Mouse (Mus musculus): ENCODE data around the gene Ect2l. TPM values are rescaled to one million over a fixed set of nuclear protein-coding genes. Genes with fewer than 3 reads are reported as not detected.

Ect2l gene
- polyA plus RNA-seq, 1 experiment from 2014 or later = 0.26 TPM

DNA sequence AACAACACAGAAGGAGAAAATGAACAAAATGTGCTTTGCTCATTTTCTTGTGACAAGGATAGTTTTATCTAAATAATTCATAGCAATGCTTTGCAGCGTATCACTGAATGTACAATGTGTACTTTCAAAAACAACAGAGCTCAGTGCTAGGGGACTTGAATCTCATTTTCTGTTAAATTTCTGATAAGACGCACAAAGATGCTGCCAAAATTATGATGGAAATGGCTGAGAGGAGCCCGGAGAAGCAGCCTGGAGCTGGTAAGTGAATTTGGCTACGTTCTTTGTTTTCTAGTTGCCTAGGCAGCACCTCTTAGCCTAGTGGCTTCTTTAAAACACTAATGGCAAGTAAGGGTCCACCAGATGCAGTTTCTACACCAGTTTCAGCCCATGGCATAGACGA, 28.4 kb downstream of the Ect2l start:
- no peak overlapping the region for H3K4me3 ChIP-seq (ENCODE audit: low read depth, low read length)

GRCm38 (mm10) chr10:18177304-18177703, 33.4 kb downstream of the Ect2l start:
- Histone ChIP-seq H3K9me3 (ENCODE audit: control insufficient read depth, low read depth, low read length) (no peaks in the 10 kb centered on the region), H3K4me1 (ENCODE audit: control insufficient read depth, insufficient read depth, low read length) (no peaks in the 10 kb centered on the region), H3K27me3 (ENCODE audit: control insufficient read depth, insufficient read depth, low read length) (no peaks in the 10 kb centered on the region), H3K4me2 (replicated peaks; ENCODE audit: low read depth, low read length) (no peak overlapping the region), H3K9ac (replicated peaks; ENCODE audit: low read depth, low read length) (no peak overlapping the region), H3K4me3 (ENCODE audit: low read depth, low read length) (no peak overlapping the region), H3K36me3 (ENCODE audit: control insufficient read depth, insufficient read depth, low read length) (no peaks in the 10 kb centered on the region), H3K27ac (ENCODE audit: low read length) (no peak overlapping the region)
- ATAC-seq (ENCODE audit: insufficient number of reproducible peaks, insufficient read depth, low FRiP score, low read depth) = no peak
- WGBS = 53% methylated on average over 2 of the region's 2 CpGs

More for the DNA sequence above, 28.4 kb downstream of the Ect2l start:
- Histone ChIP-seq H3K27me3 (ENCODE audit: control insufficient read depth, insufficient read depth, low read length) (no peaks in the 10 kb centered on the region), H3K4me1 (ENCODE audit: control insufficient read depth, insufficient read depth, low read length) (no peaks in the 10 kb centered on the region), H3K9me3 (ENCODE audit: control insufficient read depth, low read depth, low read length) (no peaks in the 10 kb centered on the region), H3K27ac (ENCODE audit: low read length) (no peak overlapping the region), H3K9ac (replicated peaks; ENCODE audit: low read depth, low read length) (no peak overlapping the region), H3K36me3 (ENCODE audit: control insufficient read depth, insufficient read depth, low read length) (no peaks in the 10 kb centered on the region), H3K4me2 (replicated peaks; ENCODE audit: low read depth, low read length) (no peak overlapping the region)
- no peak for ATAC-seq (ENCODE audit: insufficient number of reproducible peaks, insufficient read depth, low FRiP score, low read depth)
- WGBS = 76% methylated on average over 5 of the region's 5 CpGs

- H3K36me3 ChIP-seq (ENCODE audit: control insufficient read depth, insufficient read depth, low read length) = no peaks in the 10 kb centered on the region
- no peaks in the 10 kb centered on the region for H3K4me1 ChIP-seq (ENCODE audit: control insufficient read depth, insufficient read depth, low read length)
- H3K9ac ChIP-seq (replicated peaks; ENCODE audit: low read depth, low read length) = no peak overlapping the region
- no peak for ATAC-seq (ENCODE audit: insufficient number of reproducible peaks, insufficient read depth, low FRiP score, low read depth)
- H3K27me3 ChIP-seq (ENCODE audit: control insufficient read depth, insufficient read depth, low read length) = no peaks in the 10 kb centered on the region
- WGBS = 88% methylated on average over 7 of the region's 7 CpGs
- H3K27ac ChIP-seq (ENCODE audit: low read length) = no peak overlapping the region
- no peaks in the 10 kb centered on the region for H3K9me3 ChIP-seq (ENCODE audit: control insufficient read depth, low read depth, low read length)
- no peak overlapping the region for H3K4me3 ChIP-seq (ENCODE audit: low read depth, low read length)
- H3K4me2 ChIP-seq (replicated peaks; ENCODE audit: low read depth, low read length) = no peak overlapping the region
These were observed 34.0 kb downstream of the Ect2l start for GRCm38 (mm10) chr10:18176722-18177121.

GRCm38 (mm10) chr10:18175087-18175486, 35.6 kb downstream of the Ect2l start:
- ATAC-seq (ENCODE audit: insufficient number of reproducible peaks, insufficient read depth, low FRiP score, low read depth) = no peak
- 85% methylated on average over 6 of the region's 6 CpGs for WGBS
- H3K4me3 ChIP-seq (ENCODE audit: low read depth, low read length) = no peak overlapping the region

DNA sequence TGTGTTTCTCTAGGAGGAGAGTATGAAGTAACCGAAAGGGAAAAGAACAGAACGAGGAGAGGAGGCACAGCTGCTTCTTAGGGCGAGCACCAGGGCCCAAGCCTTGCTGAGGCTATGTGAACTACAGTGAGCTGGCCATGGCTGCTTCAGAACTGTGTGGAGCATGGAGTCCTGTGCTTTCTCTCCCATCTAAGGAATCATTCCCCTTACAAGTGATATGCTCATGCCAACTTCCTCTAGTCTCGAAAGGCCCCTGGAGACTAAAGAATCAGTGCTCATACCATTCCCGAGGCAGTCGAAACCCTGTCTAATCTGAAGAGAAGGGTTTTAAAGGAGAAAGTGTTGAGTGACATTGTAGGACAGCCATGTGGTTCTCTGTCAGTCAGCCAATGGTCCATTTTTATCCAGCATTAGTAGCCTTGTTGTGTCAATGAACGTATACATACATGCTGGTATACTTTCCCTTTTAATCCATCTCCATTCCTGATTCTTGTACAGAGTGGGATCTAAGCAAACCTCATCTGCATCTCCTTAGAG, 48.2 kb downstream of the Ect2l start:
- no peak overlapping the region for H3K27ac ChIP-seq (ENCODE audit: low read length)
- no peaks in the 10 kb centered on the region for H3K27me3 ChIP-seq (ENCODE audit: control insufficient read depth, insufficient read depth, low read length)
- H3K4me1 ChIP-seq (ENCODE audit: control insufficient read depth, insufficient read depth, low read length) = no peaks in the 10 kb centered on the region
- H3K4me2 ChIP-seq (replicated peaks; ENCODE audit: low read depth, low read length) = no peak overlapping the region
- ATAC-seq (ENCODE audit: insufficient number of reproducible peaks, insufficient read depth, low FRiP score, low read depth) = no peak
- H3K9ac ChIP-seq (replicated peaks; ENCODE audit: low read depth, low read length) = no peak overlapping the region
- 84% methylated on average over 7 of the region's 7 CpGs for WGBS
- no peaks in the 10 kb centered on the region for H3K9me3 ChIP-seq (ENCODE audit: control insufficient read depth, low read depth, low read length)
- no peak overlapping the region for H3K4me3 ChIP-seq (ENCODE audit: low read depth, low read length)
- no peaks in the 10 kb centered on the region for H3K36me3 ChIP-seq (ENCODE audit: control insufficient read depth, insufficient read depth, low read length)

More at GRCm38 (mm10) chr10:18175087-18175486, 35.6 kb downstream of the Ect2l start:
- Histone ChIP-seq H3K36me3 (ENCODE audit: control insufficient read depth, insufficient read depth, low read length) (no peaks in the 10 kb centered on the region), H3K9me3 (ENCODE audit: control insufficient read depth, low read depth, low read length) (no peaks in the 10 kb centered on the region), H3K9ac (replicated peaks; ENCODE audit: low read depth, low read length) (no peak overlapping the region), H3K4me2 (replicated peaks; ENCODE audit: low read depth, low read length) (no peak overlapping the region), H3K27ac (ENCODE audit: low read length) (no peak overlapping the region), H3K4me1 (ENCODE audit: control insufficient read depth, insufficient read depth, low read length) (no peaks in the 10 kb centered on the region), H3K27me3 (ENCODE audit: control insufficient read depth, insufficient read depth, low read length) (no peaks in the 10 kb centered on the region)

GRCm38 (mm10) chr10:18147224-18147623, 63.5 kb downstream of the Ect2l start:
- Histone ChIP-seq H3K9me3 (ENCODE audit: control insufficient read depth, low read depth, low read length) (no peaks in the 10 kb centered on the region), H3K4me2 (replicated peaks; ENCODE audit: low read depth, low read length) (no peak overlapping the region), H3K4me3 (ENCODE audit: low read depth, low read length) (no peak overlapping the region), H3K4me1 (ENCODE audit: control insufficient read depth, insufficient read depth, low read length) (no peaks in the 10 kb centered on the region), H3K9ac (replicated peaks; ENCODE audit: low read depth, low read length) (no peak overlapping the region), H3K36me3 (ENCODE audit: control insufficient read depth, insufficient read depth, low read length) (no peaks in the 10 kb centered on the region), H3K27ac (ENCODE audit: low read length) (no peak overlapping the region), H3K27me3 (ENCODE audit: control insufficient read depth, insufficient read depth, low read length) (no peaks in the 10 kb centered on the region)
- WGBS = 81% methylated on average over 3 of the region's 3 CpGs
- no peak for ATAC-seq (ENCODE audit: insufficient number of reproducible peaks, insufficient read depth, low FRiP score, low read depth)

- H3K9me3 ChIP-seq (ENCODE audit: control insufficient read depth, low read depth, low read length) = no peaks in the 10 kb centered on the region
- no peak for ATAC-seq (ENCODE audit: insufficient number of reproducible peaks, insufficient read depth, low FRiP score, low read depth)
- no peak overlapping the region for H3K27ac ChIP-seq (ENCODE audit: low read length)
- H3K4me1 ChIP-seq (ENCODE audit: control insufficient read depth, insufficient read depth, low read length) = no peaks in the 10 kb centered on the region
- H3K27me3 ChIP-seq (ENCODE audit: control insufficient read depth, insufficient read depth, low read length) = no peaks in the 10 kb centered on the region
- H3K9ac ChIP-seq (replicated peaks; ENCODE audit: low read depth, low read length) = no peak overlapping the region
- H3K4me3 ChIP-seq (ENCODE audit: low read depth, low read length) = no peak overlapping the region
- H3K4me2 ChIP-seq (replicated peaks; ENCODE audit: low read depth, low read length) = no peak overlapping the region
- no peaks in the 10 kb centered on the region for H3K36me3 ChIP-seq (ENCODE audit: control insufficient read depth, insufficient read depth, low read length)
- WGBS = 83% methylated on average over 6 of the region's 6 CpGs
These were observed 68.5 kb downstream of the Ect2l start for GRCm38 (mm10) chr10:18142231-18142630.

DNA sequence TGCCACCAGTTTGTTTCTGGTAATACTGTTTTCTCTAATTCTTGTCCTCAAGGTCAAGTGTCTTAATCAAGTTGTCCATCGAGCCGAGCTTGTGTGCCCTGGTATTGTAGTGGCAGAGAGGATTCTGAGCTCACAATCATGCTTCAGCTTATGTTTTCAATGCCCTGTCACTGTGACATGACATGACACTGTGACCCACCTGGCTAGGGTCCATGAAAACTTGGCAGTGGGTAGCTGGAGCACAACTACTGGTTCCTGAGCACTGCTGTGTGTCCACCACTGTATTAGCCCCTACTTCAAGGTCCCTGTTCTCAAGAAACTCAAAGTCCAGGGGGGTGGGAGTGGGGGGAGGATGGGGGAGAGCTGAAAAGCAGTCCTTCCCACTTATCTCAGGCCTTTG, 69.3 kb downstream of the Ect2l start:
- Histone ChIP-seq H3K4me3 (ENCODE audit: low read depth, low read length) (no peak overlapping the region), H3K27me3 (ENCODE audit: control insufficient read depth, insufficient read depth, low read length) (no peaks in the 10 kb centered on the region), H3K27ac (ENCODE audit: low read length) (no peak overlapping the region), H3K9me3 (ENCODE audit: control insufficient read depth, low read depth, low read length) (no peaks in the 10 kb centered on the region), H3K4me1 (ENCODE audit: control insufficient read depth, insufficient read depth, low read length) (no peaks in the 10 kb centered on the region), H3K36me3 (ENCODE audit: control insufficient read depth, insufficient read depth, low read length) (no peaks in the 10 kb centered on the region), H3K9ac (replicated peaks; ENCODE audit: low read depth, low read length) (no peak overlapping the region), H3K4me2 (replicated peaks; ENCODE audit: low read depth, low read length) (no peak overlapping the region)
- 89% methylated on average over 2 of the region's 2 CpGs for WGBS
- no peak for ATAC-seq (ENCODE audit: insufficient number of reproducible peaks, insufficient read depth, low FRiP score, low read depth)

- H3K4me3 ChIP-seq (ENCODE audit: low read depth, low read length) = no peak overlapping the region
- H3K4me1 ChIP-seq (ENCODE audit: control insufficient read depth, insufficient read depth, low read length) = no peaks in the 10 kb centered on the region
- no peak for ATAC-seq (ENCODE audit: insufficient number of reproducible peaks, insufficient read depth, low FRiP score, low read depth)
- H3K27me3 ChIP-seq (ENCODE audit: control insufficient read depth, insufficient read depth, low read length) = no peaks in the 10 kb centered on the region
- H3K9ac ChIP-seq (replicated peaks; ENCODE audit: low read depth, low read length) = no peak overlapping the region
- H3K36me3 ChIP-seq (ENCODE audit: control insufficient read depth, insufficient read depth, low read length) = no peaks in the 10 kb centered on the region
- WGBS = 76% methylated on average over 5 of the region's 5 CpGs
- 0 out of 2 replicates have a peak overlapping the region, but pooled peaks have one; percentile 10 for H3K4me2 ChIP-seq (replicated peaks; ENCODE audit: low read depth, low read length)
- no peaks in the 10 kb centered on the region for H3K9me3 ChIP-seq (ENCODE audit: control insufficient read depth, low read depth, low read length)
- no peak overlapping the region for H3K27ac ChIP-seq (ENCODE audit: low read length)
These were observed 71.1 kb downstream of the Ect2l start for GRCm38 (mm10) chr10:18139615-18140014.

Data from stomach, embryonic 14.5 days (tissue).